Comparison of ENCODE assay signal across 8 mouse cellular contexts in the genomic region with DNA sequence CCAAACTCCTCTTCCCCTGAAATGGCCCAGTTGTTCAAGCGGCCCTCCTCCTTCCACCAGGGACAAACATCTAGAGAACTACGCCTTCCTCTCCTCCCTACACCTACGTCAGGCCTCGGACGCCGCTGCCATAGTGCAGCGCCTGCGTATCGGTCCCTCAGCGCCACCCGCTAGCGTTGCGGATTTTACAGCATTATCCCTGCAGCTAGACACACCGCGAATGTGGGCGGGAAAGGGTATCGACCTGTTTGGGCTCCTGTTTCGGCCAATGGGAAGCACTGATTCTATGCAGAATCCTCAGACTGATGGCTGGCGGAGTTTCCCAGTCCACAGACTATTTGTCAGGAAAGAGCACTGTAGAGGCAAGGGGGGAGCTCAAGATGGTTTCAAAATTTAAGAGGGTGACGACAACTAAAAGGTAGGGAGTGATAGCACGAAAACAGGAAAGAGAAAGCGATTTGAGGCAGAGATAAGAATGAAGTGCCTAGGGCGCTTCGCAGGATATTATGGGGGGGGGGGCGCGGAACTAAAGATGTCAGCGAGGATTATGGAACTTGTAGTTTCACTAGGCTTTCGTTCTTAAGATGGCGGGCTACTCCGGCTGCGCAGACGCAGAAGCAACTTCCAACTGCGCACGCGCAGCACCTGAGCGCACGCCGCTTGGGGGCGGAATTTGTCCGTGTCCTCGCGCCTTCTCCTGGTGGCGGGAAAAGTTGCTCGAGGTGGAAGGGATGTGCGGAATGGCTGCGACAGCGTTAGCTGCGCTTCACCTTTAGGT. TPM values are rescaled to one million over a fixed set of nuclear protein-coding genes. Genes with fewer than 3 reads are reported as not detected.
A peak's percentile ranks its signal among the peaks of the same experiment; 100 is the strongest.
DNase-seq lines count a peak whose midpoint lies in the region; ATAC-seq and TF ChIP-seq lines count a peak whose summit lies in the region.

TSS of gene Mepce (minus strand) at position 505 of the 778 bp plus-strand sequence.
TSS of gene Zcwpw1 (plus strand) at position 648 of the 778 bp plus-strand sequence.

- TF ChIP-seq EP300 in ES-Bruce4 (IDR thresholded peaks at IDR 0.05; ENCODE audit: insufficient read depth, low read depth, low read length) = peak; percentile 57; the same call in 1 of the 2 replicates

- no peaks in the 10 kb centered on the region for H3K27me3 ChIP-seq in ES-Bruce4 (ENCODE audit: control insufficient read depth, insufficient read depth, low read length, poor library complexity, severe bottlenecking)
- H3K27me3 ChIP-seq in forebrain, embryonic 13.5 days = peaks cover 4% of the 10 kb centered on the region
- H3K27me3 ChIP-seq in neural tube, embryonic 15.5 days (replicated peaks) = no peaks in the 10 kb centered on the region

- H3K9ac ChIP-seq in ES-Bruce4 (ENCODE audit: low read depth, poor library complexity, severe bottlenecking) = peak within 1 kb of the TSS; percentile 97
- H3K9ac ChIP-seq in forebrain, embryonic 13.5 days = peak within 1 kb of the TSS; percentile 98
- H3K9ac ChIP-seq in neural tube, embryonic 15.5 days (replicated peaks) = peak within 1 kb of the TSS; percentile 79

- TF ChIP-seq POLR2A in ES-Bruce4 (IDR thresholded peaks at IDR 0.05; ENCODE audit: insufficient read depth, low read length) = no peak

- peak; percentile 50 for ATAC-seq in cerebellum, adult (ENCODE audit: insufficient number of reproducible peaks, low FRiP score, low TSS enrichment)
- ATAC-seq in forebrain, embryonic 13.5 days = peak; percentile 69
- ATAC-seq in neural tube, embryonic 15.5 days (ENCODE audit: low FRiP score) = peak; percentile 75

- no peaks in the 10 kb centered on the region for H3K4me1 ChIP-seq in ES-Bruce4 (ENCODE audit: control insufficient read depth, insufficient read depth, low read length)
- H3K4me1 ChIP-seq in forebrain, embryonic 13.5 days = peaks cover 36% of the 10 kb centered on the region
- H3K4me1 ChIP-seq in neural tube, embryonic 15.5 days = peaks cover 37% of the 10 kb centered on the region

- peak within 1 kb of the TSS; percentile 80 for H3K4me3 ChIP-seq in ES-Bruce4 (ENCODE audit: low read depth, low read length)
- H3K4me3 ChIP-seq in forebrain, embryonic 13.5 days = peak within 1 kb of the TSS; percentile 85
- H3K4me3 ChIP-seq in neural tube, embryonic 15.5 days (replicated peaks) = peak within 1 kb of the TSS; percentile 69

- under 1% methylated on average over 48 of the region's 48 CpGs for WGBS in forebrain, embryonic 13.5 days
- under 1% methylated on average over 47 of the region's 48 CpGs for WGBS in neural tube, embryonic 15.5 days

- peaks cover 21% of the 10 kb centered on the region for H3K36me3 ChIP-seq in ES-Bruce4 (ENCODE audit: control insufficient read depth, insufficient read depth, low read length, poor library complexity, severe bottlenecking)
- peaks cover 25% of the 10 kb centered on the region for H3K36me3 ChIP-seq in forebrain, embryonic 13.5 days (ENCODE audit: poor library complexity, severe bottlenecking)
- H3K36me3 ChIP-seq in neural tube, embryonic 15.5 days = peaks cover 15% of the 10 kb centered on the region

- peak within 1 kb of the TSS; percentile 46 for H3K27ac ChIP-seq in ES-Bruce4 (ENCODE audit: insufficient read depth, low read length)
- peak within 1 kb of the TSS; percentile 98 for H3K27ac ChIP-seq in forebrain, embryonic 13.5 days
- H3K27ac ChIP-seq in neural tube, embryonic 15.5 days (replicated peaks) = peak within 1 kb of the TSS; percentile 99

- DNase-seq in heart, postnatal 14 days = peak; percentile 98
- DNase-seq in layer of hippocampus, adult 11-12 months (ENCODE audit: low spot score) = peak; percentile 95
- peak; percentile 95 to 96 for DNase-seq in lung, adult 18-20 months
- DNase-seq in testis, postnatal 14 days (ENCODE audit: low spot score) = peak; percentile 96

- intact Hi-C loops in heart, postnatal 14 days (cut with DNase I) = loop anchor here (10.0 kb wide), 2 partner anchors 367 to 823 kb away; partner anchors contain the start of genes Cldn15 and Zfp113

- no peaks in the 10 kb centered on the region for H3K9me3 ChIP-seq in ES-Bruce4 (replicated peaks; ENCODE audit: control insufficient read depth, insufficient read depth, low read length, poor library complexity, severe bottlenecking)
- H3K9me3 ChIP-seq in forebrain, embryonic 13.5 days (replicated peaks) = no peaks in the 10 kb centered on the region
- no peaks in the 10 kb centered on the region for H3K9me3 ChIP-seq in neural tube, embryonic 15.5 days (replicated peaks)

- peak; percentile 39 for TF ChIP-seq CTCF in ES-Bruce4 (IDR thresholded peaks at IDR 0.05; ENCODE audit: low read depth, low read length)

- peak within 1 kb of the TSS; percentile 95 for H3K4me2 ChIP-seq in forebrain, embryonic 13.5 days
- peak within 1 kb of the TSS; percentile 92 for H3K4me2 ChIP-seq in neural tube, embryonic 15.5 days

RNA-seq across cellular contexts. Expression of gene Mepce, which starts in this region (rescaled TPM):
- 21.6 and 24.8 TPM in 2 replicates for polyA plus RNA-seq in ES-Bruce4 (2011; ENCODE audit: insufficient read depth, insufficient read length, low read depth, missing spikeins)
- polyA plus RNA-seq in forebrain, embryonic 13.5 days (2015; fragmentation: Nextera tagmentation; extraction: Ambion mirVana) = 10.3 and 12.3 TPM in 2 replicates
- 10 to 100 TPM; 32.7 to 33.0 TPM for total RNA-seq in heart, postnatal 14 days (2021)
- polyA plus RNA-seq in neural tube, embryonic 15.5 days (2015; fragmentation: Nextera tagmentation; extraction: Ambion mirVana) = 10.0 and 12.7 TPM in 2 replicates

RNA-seq across cellular contexts. Expression of gene Zcwpw1, which starts in this region (rescaled TPM):
- 15.0 and 15.5 TPM in 2 replicates for polyA plus RNA-seq in ES-Bruce4 (2011; ENCODE audit: insufficient read depth, insufficient read length, low read depth, missing spikeins)
- polyA plus RNA-seq in forebrain, embryonic 13.5 days (2015; fragmentation: Nextera tagmentation; extraction: Ambion mirVana) = 12.7 and 15.4 TPM in 2 replicates
- total RNA-seq in heart, postnatal 14 days (2021) = 1 to 10 TPM; 1.1 to 1.3 TPM
- polyA plus RNA-seq in neural tube, embryonic 15.5 days (2015; fragmentation: Nextera tagmentation; extraction: Ambion mirVana) = 14.9 and 17.0 TPM in 2 replicates

Comparison
In these comparisons a context has a peak if more than half of its experiments do, and no peak if none do; other contexts are left out.
1. Peak in every context shown above with its lines: DNase-seq, ATAC-seq, H3K4me3 ChIP-seq and H3K27ac ChIP-seq.
2. H3K27ac ChIP-seq: peak in every context shown above with its lines; median percentile 99 in neural tube, embryonic 15.5 days; 98 in forebrain, embryonic 13.5 days; 46 in ES-Bruce4.